Mouse (Mus musculus): Measurements from ENCODE around the gene Gm42669.

Gene Gm42669

GRCm38 (mm10) chr5:107521897-107522296 is 14.5 kb downstream of the Gm42669 start:
- DNase-seq, result peak; percentile 26 to 53

- DNase-seq, result no peak
Measured at GRCm38 (mm10) chr5:107524281-107524680, 16.9 kb downstream of the Gm42669 start.

- DNase-seq, result no peak
Measured at GRCm38 (mm10) chr5:107528856-107529255, 21.4 kb downstream of the Gm42669 start.

DNA sequence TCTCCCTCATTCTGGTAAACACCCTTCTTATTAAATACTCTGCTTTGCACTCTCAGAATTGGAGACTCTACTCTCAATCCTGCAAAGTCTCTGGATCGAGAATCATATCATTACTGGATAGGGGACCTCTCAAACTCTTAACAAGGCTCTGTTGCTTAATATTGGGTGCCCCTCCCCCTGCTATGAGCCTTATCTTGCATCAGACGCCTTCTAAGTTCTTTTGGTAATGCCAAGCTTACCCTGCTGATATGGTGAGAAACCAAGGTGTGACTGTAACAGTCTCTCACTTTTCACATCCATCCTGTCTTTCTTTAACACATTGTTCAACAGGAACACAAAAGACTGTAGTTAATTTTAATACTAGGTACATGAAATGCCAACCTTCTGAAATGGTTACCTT is 26.2 kb downstream of the Gm42669 start:
- no peak for DNase-seq

DNA sequence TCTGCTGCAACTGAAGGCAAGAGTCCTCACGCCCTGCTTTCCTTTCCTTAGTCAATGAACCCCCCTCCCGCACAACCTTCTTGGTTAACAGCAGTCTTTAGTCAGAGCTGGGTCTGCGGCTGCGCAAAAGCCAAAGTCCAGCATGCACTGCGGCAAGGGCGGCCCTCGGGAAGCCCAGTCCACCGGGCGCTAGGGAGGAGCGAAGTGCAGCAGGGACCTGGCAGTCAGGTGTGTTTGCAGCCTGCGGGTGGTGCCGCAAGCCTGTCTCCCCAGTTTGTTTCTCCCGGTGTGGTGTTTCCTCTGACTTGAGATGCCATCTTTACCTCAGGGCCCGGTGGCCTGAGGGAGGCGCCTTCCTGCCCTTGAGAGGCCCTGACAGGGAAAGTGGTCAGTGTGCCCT is 27.2 kb downstream of the Gm42669 start, which contains the start of gene 1700028K03Rik:
Gene 1700028K03Rik, plus strand, starts transcription at position 129 of the 400 bp plus-strand sequence.
- DNase-seq, result no peak

DNA sequence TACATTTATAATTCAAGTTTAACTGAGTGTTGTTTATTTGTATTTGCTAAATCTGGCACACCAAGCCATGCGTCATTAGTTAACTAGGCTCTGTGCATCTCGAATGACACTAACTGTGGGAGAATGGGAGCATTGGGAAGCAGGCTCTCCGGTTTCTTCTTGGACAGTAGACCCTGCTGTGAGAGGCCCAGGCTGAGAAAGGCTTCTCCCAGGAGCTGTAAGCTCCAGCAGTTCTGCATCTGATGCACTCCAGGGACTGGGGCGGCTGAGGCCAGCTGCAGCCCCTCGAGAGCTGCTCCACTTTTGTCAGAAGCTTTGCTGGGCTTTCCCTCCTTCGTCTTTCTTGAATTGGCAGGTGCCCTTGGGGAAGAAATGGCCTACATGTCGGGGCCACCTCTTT is 34.3 kb downstream of the Gm42669 start:
- peak; percentile 10 to 31 for DNase-seq

- DNase-seq, result no peak
Measured at GRCm38 (mm10) chr5:107545927-107546326, 38.5 kb downstream of the Gm42669 start.

DNA sequence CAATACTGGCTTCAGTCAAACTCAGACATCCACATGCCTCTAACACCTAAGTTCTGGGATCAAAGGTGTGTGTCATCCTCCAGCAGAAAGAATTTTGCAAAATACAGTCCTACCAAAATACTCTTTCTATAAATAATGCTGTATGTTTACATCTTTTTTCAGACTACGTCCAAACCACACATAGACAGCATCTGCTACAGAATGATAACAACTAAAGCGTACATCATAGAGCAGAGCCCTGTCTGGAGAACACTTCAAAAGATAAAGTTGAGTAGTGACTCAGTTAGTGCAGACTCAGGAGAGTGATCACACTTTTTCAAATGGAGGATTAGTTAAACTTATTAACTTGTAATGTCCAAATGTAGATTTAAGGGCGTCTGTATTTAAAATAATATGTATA is 40.5 kb downstream of the Gm42669 start:
- DNase-seq, result no peak

GRCm38 (mm10) chr5:107548444-107548843 is 41.0 kb downstream of the Gm42669 start:
- DNase-seq, result no peak

DNA sequence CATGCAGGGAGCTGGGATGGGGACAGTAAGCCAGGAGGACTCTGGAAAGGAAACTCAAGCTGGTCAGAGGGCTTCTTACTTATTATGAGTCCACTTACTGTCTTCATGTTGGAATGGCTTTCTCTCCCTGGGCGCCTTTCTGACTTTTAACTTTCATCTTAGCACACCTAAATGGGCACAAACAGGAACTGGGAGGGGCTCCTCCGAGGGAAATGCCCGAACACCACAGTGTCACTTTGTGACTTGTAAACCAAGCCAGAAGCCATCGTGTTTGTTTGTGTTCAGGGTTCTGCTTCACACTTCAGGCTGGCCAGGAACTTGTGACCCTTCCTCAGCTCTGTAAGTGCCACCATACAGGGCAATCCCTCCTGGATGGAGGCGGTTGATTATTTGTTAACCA is 46.9 kb downstream of the Gm42669 start:
- DNase-seq, result no peak

GRCm38 (mm10) chr5:107556969-107557368 is 49.5 kb downstream of the Gm42669 start:
- DNase-seq, result no peak

GRCm38 (mm10) chr5:107569148-107569547 is 61.7 kb downstream of the Gm42669 start:
- no peak for DNase-seq

- DNase-seq, result peak; percentile 88 to 92
Measured at GRCm38 (mm10) chr5:107597301-107598077, 90.1 kb downstream of the Gm42669 start, which contains the start of the genes Rpap2 and Glmn. Rpap2 (plus strand) TSS chr5:107597373. Glmn (minus strand) TSS chr5:107597888.

DNA sequence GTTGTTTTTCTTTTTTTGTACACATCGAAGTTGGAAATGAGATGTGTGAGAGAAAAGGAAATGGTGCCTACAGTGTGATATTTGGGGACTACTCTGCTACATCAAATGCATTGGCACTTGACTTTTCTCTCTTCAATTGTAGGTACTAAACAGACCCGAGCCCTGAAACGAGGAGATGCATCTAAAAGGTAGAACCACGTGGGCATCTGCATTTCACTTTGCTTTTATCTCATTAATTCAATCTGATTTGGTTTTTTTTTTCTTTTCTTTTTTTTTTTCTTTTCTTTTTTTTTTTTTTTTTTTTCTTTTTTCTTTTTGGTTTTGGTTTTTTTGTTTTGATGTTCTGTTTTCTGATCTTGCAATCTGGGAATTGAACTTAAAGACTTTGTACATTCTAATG is 91.0 kb downstream of the Gm42669 start:
- DNase-seq, result no peak

- DNase-seq, result peak; percentile 67 to 72
Measured at GRCm38 (mm10) chr5:107611224-107611623, 103.8 kb downstream of the Gm42669 start.

GRCm38 (mm10) chr5:107617986-107618385 is 110.6 kb downstream of the Gm42669 start:
- no peak for DNase-seq

DNA sequence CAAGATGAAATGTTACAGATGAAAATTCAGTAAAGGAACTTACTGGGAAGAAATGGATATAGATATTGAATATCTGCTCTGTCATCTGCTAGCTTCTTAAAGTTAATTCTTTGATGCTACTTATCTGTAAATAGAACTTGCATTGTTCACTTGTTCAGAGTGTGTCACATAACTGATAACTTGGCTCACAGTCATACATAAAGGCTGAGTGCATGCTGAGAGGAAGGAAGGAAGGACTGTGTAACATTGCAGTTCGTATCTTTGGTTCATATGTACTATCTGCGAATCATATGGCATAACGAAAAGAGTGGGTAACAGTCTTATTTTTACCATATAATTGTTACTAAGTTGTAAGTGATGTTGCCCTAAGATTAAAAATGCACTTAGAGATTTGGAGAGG is 113.9 kb downstream of the Gm42669 start:
- DNase-seq, result no peak
